Mouse (Mus musculus) stomach, postnatal 0 days (tissue): ENCODE measurements around the gene Ptprg.

Experiments
- CTCF ChIP-seq: IDR thresholded peaks from 2 replicates; pipeline ENCODE4 v1.5.1; 2016; ENCODE audit warnings: antibody characterized with exemption, low read depth, mild to moderate bottlenecking, moderate library complexity
- EP300 ChIP-seq: optimal IDR thresholded peaks from 2 replicates; pipeline ENCODE3; 2016; ENCODE audit warnings: antibody characterized with exemption

- TF ChIP-seq CTCF (no peak), EP300 (no peak)
These were observed 156.0 kb downstream of the Ptprg start for GRCm38 (mm10) chr14:11709352-11709751.
